Mouse (Mus musculus): Measurements from ENCODE around the gene Vgll4. TPM values are rescaled to one million over a fixed set of nuclear protein-coding genes. Genes with fewer than 3 reads are reported as not detected.

The Vgll4 gene
- polyA plus RNA-seq, 1 experiment from 2014 or later, result 10.4 TPM

GRCm38 (mm10) chr6:114880798-114881197 is 89.0 kb downstream of the Vgll4 start:
- no peaks in the 10 kb centered on the region for H3K36me3 ChIP-seq (ENCODE audit: inconsistent target)
- H3K27ac ChIP-seq, result no peak overlapping the region
- H3K79me2 ChIP-seq (ENCODE audit: inconsistent target), result peaks cover 93% of the 10 kb centered on the region
- WGBS (ENCODE audit: missing documents), result 96% methylated on average over 4 of the region's 4 CpGs
- no peak overlapping the region for H3K4me3 ChIP-seq (ENCODE audit: inconsistent target)

- Histone ChIP-seq H3K4me3 (ENCODE audit: inconsistent target) (no peak overlapping the region), H3K27ac (no peak overlapping the region), H3K36me3 (ENCODE audit: inconsistent target) (no peaks in the 10 kb centered on the region), H3K79me2 (ENCODE audit: inconsistent target) (peaks cover 81% of the 10 kb centered on the region)
- 97% methylated on average over 19 of the region's 19 CpGs for WGBS (ENCODE audit: missing documents)
Measured at GRCm38 (mm10) chr6:114878841-114879520, 90.8 kb downstream of the Vgll4 start.

- Histone ChIP-seq H3K4me3 (ENCODE audit: inconsistent target) (no peak overlapping the region), H3K79me2 (ENCODE audit: inconsistent target) (peaks cover 87% of the 10 kb centered on the region), H3K36me3 (ENCODE audit: inconsistent target) (no peaks in the 10 kb centered on the region), H3K27ac (no peak overlapping the region)
- WGBS (ENCODE audit: missing documents), result 80% methylated on average over 6 of the region's 6 CpGs
Measured at GRCm38 (mm10) chr6:114876546-114876945, 93.2 kb downstream of the Vgll4 start.

- peak overlapping the region; percentile 91 for H3K27ac ChIP-seq
- 50% methylated on average over 2 of the region's 4 CpGs for WGBS (ENCODE audit: missing documents)
- peaks cover 87% of the 10 kb centered on the region for H3K79me2 ChIP-seq (ENCODE audit: inconsistent target)
- no peak overlapping the region for H3K4me3 ChIP-seq (ENCODE audit: inconsistent target)
- H3K36me3 ChIP-seq (ENCODE audit: inconsistent target), result no peaks in the 10 kb centered on the region
Measured at GRCm38 (mm10) chr6:114876033-114876432, 93.8 kb downstream of the Vgll4 start.

DNA sequence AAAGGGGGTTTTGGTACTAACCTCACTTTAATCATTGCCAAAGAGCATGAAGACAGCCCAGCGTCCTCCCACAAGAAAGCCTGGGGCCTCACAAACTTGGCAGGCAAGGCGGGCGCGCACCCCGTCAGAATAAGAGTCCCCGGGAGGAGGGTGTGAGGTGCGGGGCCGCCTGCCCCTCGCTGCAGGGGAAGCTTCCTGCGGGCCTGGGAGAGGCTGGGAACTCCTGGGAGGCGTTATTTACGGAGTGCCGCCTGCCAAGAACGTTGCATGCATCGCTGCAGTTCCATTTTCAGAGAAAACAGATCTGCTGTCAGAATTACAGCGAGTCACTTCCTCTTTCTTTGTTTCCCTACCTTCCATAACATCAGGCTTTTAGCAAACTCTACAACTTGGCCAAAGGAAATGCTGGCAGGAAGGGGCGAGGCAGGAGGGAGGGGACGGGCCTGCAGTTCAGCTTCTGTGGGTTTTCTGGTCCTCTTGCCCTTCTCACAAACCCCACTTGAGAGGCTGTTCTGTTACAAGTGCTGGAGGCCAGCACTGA is 94.7 kb downstream of the Vgll4 start:
- peaks cover 87% of the 10 kb centered on the region for H3K79me2 ChIP-seq (ENCODE audit: inconsistent target)
- H3K4me3 ChIP-seq (ENCODE audit: inconsistent target), result peak overlapping the region; percentile 52
- H3K36me3 ChIP-seq (ENCODE audit: inconsistent target), result no peaks in the 10 kb centered on the region
- H3K27ac ChIP-seq, result peak overlapping the region; percentile 91
- under 1% methylated on average over 18 of the region's 18 CpGs for WGBS (ENCODE audit: missing documents)

- WGBS (ENCODE audit: missing documents), result 3% methylated on average over 19 of the region's 19 CpGs
- Histone ChIP-seq H3K27ac (peak overlapping the region; percentile 91), H3K36me3 (ENCODE audit: inconsistent target) (no peaks in the 10 kb centered on the region), H3K4me3 (ENCODE audit: inconsistent target) (peak overlapping the region; percentile 52), H3K79me2 (ENCODE audit: inconsistent target) (peaks cover 87% of the 10 kb centered on the region)
Measured at GRCm38 (mm10) chr6:114874138-114874928, 95.5 kb downstream of the Vgll4 start.

DNA sequence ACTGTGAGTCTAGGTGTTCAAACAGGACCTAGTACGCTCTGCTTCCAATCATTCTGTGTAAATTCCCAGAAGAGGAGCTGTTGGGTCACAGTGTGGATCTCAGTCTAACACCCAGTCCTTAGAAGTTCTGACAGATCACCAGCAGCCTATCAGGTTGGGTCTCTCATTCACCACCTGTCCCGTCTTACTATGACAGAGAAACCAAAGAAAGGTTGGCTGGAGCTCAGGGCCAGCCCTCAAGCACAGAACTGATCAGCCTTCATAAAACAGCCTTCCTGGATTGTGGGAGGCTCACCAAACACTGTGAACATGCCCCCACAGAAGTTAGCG is 96.0 kb downstream of the Vgll4 start:
- Histone ChIP-seq H3K36me3 (ENCODE audit: inconsistent target) (no peaks in the 10 kb centered on the region), H3K4me3 (ENCODE audit: inconsistent target) (peak overlapping the region; percentile 52; the same call in 1 of the 2 replicates), H3K27ac (peak overlapping the region; percentile 91), H3K79me2 (ENCODE audit: inconsistent target) (peaks cover 87% of the 10 kb centered on the region)
- WGBS (ENCODE audit: missing documents), result 53% methylated on average over 3 of the region's 3 CpGs

GRCm38 (mm10) chr6:114871010-114871660 is 98.7 kb downstream of the Vgll4 start:
- Histone ChIP-seq H3K79me2 (ENCODE audit: inconsistent target) (peaks cover 87% of the 10 kb centered on the region), H3K36me3 (ENCODE audit: inconsistent target) (no peaks in the 10 kb centered on the region), H3K27ac (no peak overlapping the region), H3K4me3 (ENCODE audit: inconsistent target) (no peak overlapping the region)
- 95% methylated on average over 9 of the region's 14 CpGs for WGBS (ENCODE audit: missing documents)

DNA sequence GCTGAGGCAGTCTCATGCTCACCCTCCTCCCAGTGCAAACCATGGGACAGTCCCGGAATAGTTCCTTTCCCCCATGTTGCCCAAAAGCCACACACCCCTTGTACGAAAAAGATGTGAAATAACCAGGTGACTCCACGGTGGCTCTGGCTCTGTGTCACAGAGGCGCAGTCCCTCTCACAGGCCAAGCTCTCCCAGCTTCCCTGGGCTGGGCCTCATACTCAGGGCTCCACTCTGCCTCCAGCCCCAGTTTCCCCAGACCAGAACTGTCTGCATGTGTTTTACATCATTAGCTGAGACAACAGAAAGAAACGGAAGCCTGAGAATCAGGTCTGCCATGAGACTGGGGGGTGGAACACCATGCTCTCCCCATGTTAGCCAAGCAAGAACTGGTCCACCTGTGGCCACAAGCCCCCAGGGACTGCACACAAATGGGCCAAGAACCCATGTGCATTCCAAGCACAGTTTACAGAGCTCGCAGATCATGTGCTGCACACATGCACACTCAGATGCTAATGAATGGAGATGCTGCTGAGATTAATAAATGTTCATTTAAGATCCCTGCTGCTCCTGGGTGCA is 100.2 kb downstream of the Vgll4 start:
- WGBS (ENCODE audit: missing documents), result 92% methylated on average over 6 of the region's 6 CpGs
- H3K36me3 ChIP-seq (ENCODE audit: inconsistent target), result no peaks in the 10 kb centered on the region
- peaks cover 95% of the 10 kb centered on the region for H3K79me2 ChIP-seq (ENCODE audit: inconsistent target)
- H3K4me3 ChIP-seq (ENCODE audit: inconsistent target), result no peak overlapping the region
- no peak overlapping the region for H3K27ac ChIP-seq

- Histone ChIP-seq H3K36me3 (ENCODE audit: inconsistent target) (peaks cover 8% of the 10 kb centered on the region; the same call in 1 of the 2 replicates), H3K27ac (no peak overlapping the region), H3K4me3 (ENCODE audit: inconsistent target) (no peak overlapping the region), H3K79me2 (ENCODE audit: inconsistent target) (peaks cover 98% of the 10 kb centered on the region)
- 89% methylated on average over 7 of the region's 7 CpGs for WGBS (ENCODE audit: missing documents)
Measured at GRCm38 (mm10) chr6:114868656-114869055, 101.1 kb downstream of the Vgll4 start.

DNA sequence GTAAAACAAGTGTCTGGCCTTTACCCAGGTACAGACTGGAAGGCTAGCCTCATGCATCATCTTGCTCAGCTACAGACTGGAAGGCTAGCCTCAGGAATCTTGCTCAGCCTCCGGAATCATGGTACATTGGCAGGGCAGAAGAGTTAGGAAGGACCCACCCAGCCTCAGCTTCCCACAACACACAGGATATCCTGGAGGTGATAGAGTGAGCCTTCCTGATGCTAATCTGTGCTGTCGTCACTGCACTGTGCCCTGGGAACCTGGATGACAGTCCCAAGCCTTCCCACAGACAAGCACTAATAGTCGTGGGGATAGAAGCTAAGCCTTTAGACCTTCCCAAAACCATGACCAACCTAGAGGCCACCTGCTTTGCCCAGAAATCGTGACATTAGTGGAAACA is 103.2 kb downstream of the Vgll4 start:
- peaks cover 78% of the 10 kb centered on the region; the same call in 1 of the 2 replicates for H3K79me2 ChIP-seq (ENCODE audit: inconsistent target)
- WGBS (ENCODE audit: missing documents), result 76% methylated on average over 4 of the region's 4 CpGs
- H3K4me3 ChIP-seq (ENCODE audit: inconsistent target), result no peak overlapping the region
- H3K27ac ChIP-seq, result no peak overlapping the region
- peaks cover 26% of the 10 kb centered on the region for H3K36me3 ChIP-seq (ENCODE audit: inconsistent target)

DNA sequence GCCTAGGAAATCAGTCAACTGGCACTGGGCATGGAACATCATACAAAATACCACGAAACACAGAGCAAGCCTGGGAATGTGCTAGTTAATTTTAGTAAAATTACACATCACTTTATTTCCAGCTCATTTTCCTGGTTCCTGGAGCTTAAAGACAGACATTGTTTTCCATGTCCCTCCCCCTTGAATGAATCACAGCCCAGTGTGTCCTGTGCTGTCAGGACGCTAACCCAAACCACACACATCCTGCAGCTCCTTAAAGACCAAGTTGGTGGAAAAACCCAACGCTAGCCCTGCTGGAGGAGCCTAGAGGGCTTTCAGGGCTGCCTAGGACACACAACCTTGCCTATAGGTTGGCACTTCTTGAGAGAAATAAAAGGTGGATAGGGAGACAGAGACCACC is 103.7 kb downstream of the Vgll4 start:
- Histone ChIP-seq H3K79me2 (ENCODE audit: inconsistent target) (peaks cover 72% of the 10 kb centered on the region; the same call in 1 of the 2 replicates), H3K4me3 (ENCODE audit: inconsistent target) (no peak overlapping the region), H3K36me3 (ENCODE audit: inconsistent target) (peaks cover 31% of the 10 kb centered on the region), H3K27ac (no peak overlapping the region)
- WGBS (ENCODE audit: missing documents), result 71% methylated on average over 3 of the region's 3 CpGs

DNA sequence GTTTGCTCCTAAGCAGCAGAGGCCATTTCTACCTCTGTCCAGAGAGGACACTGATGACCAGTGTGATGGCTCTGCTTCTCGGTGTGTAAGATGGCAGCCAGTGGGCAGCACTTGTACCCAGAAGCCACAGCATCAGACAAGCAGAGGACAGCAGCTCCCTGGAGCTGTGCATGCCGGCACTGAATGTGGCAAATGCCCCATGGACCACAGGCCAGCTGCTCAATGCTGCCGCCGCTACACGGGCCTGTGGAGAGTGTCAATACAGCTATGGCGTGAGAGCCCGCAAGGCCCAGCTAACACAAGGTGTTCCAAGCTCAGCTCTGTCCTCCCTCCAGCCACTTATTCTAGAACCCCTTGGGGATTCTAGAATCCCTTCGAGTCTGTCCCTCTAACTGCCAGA is 105.4 kb downstream of the Vgll4 start:
- Histone ChIP-seq H3K4me3 (ENCODE audit: inconsistent target) (no peak overlapping the region), H3K36me3 (ENCODE audit: inconsistent target) (peaks cover 44% of the 10 kb centered on the region), H3K79me2 (ENCODE audit: inconsistent target) (peaks cover 56% of the 10 kb centered on the region; the same call in 1 of the 2 replicates), H3K27ac (no peak overlapping the region)
- WGBS (ENCODE audit: missing documents), result 91% methylated on average over 8 of the region's 8 CpGs

DNA sequence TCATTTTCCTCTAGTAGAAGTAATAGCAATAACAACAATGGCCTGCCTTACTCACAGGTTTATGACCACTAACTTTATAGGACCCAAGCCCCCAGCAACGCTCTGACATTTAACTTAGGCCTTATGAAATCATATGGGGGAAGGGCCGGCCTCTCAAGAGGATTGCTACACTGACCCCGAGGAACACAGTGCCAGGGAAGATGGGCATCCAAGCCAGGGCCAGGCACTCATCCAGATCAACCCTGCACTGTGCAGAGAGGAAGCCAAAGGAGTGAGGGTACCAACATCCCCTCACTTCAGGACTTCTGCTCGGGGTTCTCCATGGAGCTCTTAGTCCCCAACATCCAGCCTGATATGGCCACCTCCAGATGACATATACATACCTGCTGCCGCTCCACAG is 106.3 kb downstream of the Vgll4 start:
- Histone ChIP-seq H3K27ac (no peak overlapping the region), H3K4me3 (ENCODE audit: inconsistent target) (no peak overlapping the region), H3K79me2 (ENCODE audit: inconsistent target) (peaks cover 47% of the 10 kb centered on the region; the same call in 1 of the 2 replicates), H3K36me3 (ENCODE audit: inconsistent target) (peaks cover 51% of the 10 kb centered on the region)
- 78% methylated on average over 5 of the region's 5 CpGs for WGBS (ENCODE audit: missing documents)

Measured in macrophage (primary cell).